Mouse (Mus musculus) G1E (cell line): ENCODE measurements around the gene Ptpn3. TPM values are rescaled to one million over a fixed set of nuclear protein-coding genes. Genes with fewer than 3 reads are reported as not detected.

Source experiments
- ATAC-seq: 2 replicates; pipeline ENCODE4 v1.8.0; 2016; ENCODE audit warnings: mild to moderate bottlenecking; ENCODE audit not compliant: insufficient number of reproducible peaks, poor library complexity, low FRiP score, severe bottlenecking; ENCODE audit errors: extremely low read depth
- DNase-seq: peaks from one replicate; pipeline ENCODE4 v3.0.0; 2012; ENCODE audit warnings: low spot score
- H3K27me3 ChIP-seq: 2 replicates; pipeline ENCODE4 v1.6.1; 2012; ENCODE audit warnings: mild to moderate bottlenecking, low read length, inconsistent platforms; ENCODE audit not compliant: insufficient read depth
- H3K36me3 ChIP-seq: replicated peaks from 2 replicates; pipeline ENCODE3; 2012; ENCODE audit warnings: mild to moderate bottlenecking, inconsistent platforms
- H3K4me1 ChIP-seq: 2 replicates; pipeline ENCODE4 v1.6.1; 2012; ENCODE audit warnings: low read depth, low read length, inconsistent platforms, mixed read lengths; ENCODE audit not compliant: insufficient read depth
- H3K4me3 ChIP-seq: 2 replicates; pipeline ENCODE4 v1.5.1; 2012; ENCODE audit warnings: low read depth, mild to moderate bottlenecking, inconsistent platforms, low read length, moderate library complexity, mixed read lengths
- H3K9me3 ChIP-seq: replicated peaks from 2 replicates; pipeline ENCODE4 v1.6.1; 2012; ENCODE audit warnings: inconsistent platforms
- CTCF ChIP-seq: IDR thresholded peaks from 2 replicates; pipeline ENCODE4 v1.5.1; 2012; ENCODE audit warnings: low read depth, low read length, inconsistent platforms, mixed read lengths
- GATA1 ChIP-seq: IDR thresholded peaks from 2 replicates; pipeline ENCODE4 v1.6.1; 2012; ENCODE audit warnings: borderline replicate concordance, low read length, inconsistent platforms, mixed read lengths
- GATA2 ChIP-seq: IDR thresholded peaks from 2 replicates; pipeline ENCODE4 v1.6.1; 2012; ENCODE audit warnings: low read depth, low read length, inconsistent platforms, borderline replicate concordance
- POLR2AphosphoS5 ChIP-seq: IDR thresholded peaks from 2 replicates; pipeline ENCODE4 v1.6.1; 2012; ENCODE audit warnings: low read depth, low read length, inconsistent platforms; ENCODE audit not compliant: insufficient replicate concordance
- TAL1 ChIP-seq: conservative IDR thresholded peaks from 2 replicates; pipeline ENCODE4 v1.6.1; 2012; ENCODE audit warnings: low read depth, low read length, inconsistent platforms, mixed read lengths
- polyA plus RNA-seq: library from polyadenylated mRNA; stranded (reverse); fragments of >175 nt; gene quantifications from 2 replicates; pipeline ENCODE4 v1.2.3, GENCODE M21; 2012
- total RNA-seq, 2 experiments: library from RNA; stranded (forward) in 1 of 2; stranded (reverse) in 1 of 2; fragments of 200-1000 nt in 1 of 2; fragments of >200 nt in 1 of 2; fragmentation: Nextera tagmentation in 1 of 2; gene quantifications; 2 replicates each; pipeline ENCODE4 v1.2.3; 2014 to 2017

Ptpn3 gene
- total and polyA plus RNA-seq, 3 experiments = under 0.01 TPM; not detected in 2

DNA sequence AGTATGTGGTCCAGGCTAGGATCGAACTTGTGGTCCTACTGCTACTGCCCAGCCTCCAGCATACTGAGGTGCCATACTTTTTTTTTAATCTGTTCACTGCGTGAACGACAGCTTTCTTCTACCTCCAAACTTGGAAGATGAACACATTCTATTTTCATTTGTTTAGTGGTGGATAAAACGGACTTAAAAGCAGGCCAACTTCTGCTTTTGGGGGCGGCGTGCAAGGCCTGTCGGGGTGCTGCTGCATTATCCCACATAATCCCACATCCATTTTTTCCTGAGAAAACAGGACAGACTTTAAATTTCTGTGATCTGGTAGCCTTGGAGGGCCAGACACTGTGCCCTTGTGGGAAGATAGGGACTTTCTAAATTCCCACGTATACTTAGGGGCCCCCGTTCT lies 83.9 kb downstream of the Ptpn3 start:
- no peak for ATAC-seq
- no peak overlapping the region for H3K4me3 ChIP-seq
- TF ChIP-seq POLR2AphosphoS5 = no peak
- TF ChIP-seq GATA2 = no peak
- no peak for TF ChIP-seq TAL1
- no peak for TF ChIP-seq GATA1
- TF ChIP-seq CTCF = no peak
- no peak for DNase-seq
- no peaks in the 10 kb centered on the region for H3K36me3 ChIP-seq
- H3K4me1 ChIP-seq = no peaks in the 10 kb centered on the region
- H3K9me3 ChIP-seq = peaks cover 84% of the 10 kb centered on the region
- no peaks in the 10 kb centered on the region for H3K27me3 ChIP-seq

DNA sequence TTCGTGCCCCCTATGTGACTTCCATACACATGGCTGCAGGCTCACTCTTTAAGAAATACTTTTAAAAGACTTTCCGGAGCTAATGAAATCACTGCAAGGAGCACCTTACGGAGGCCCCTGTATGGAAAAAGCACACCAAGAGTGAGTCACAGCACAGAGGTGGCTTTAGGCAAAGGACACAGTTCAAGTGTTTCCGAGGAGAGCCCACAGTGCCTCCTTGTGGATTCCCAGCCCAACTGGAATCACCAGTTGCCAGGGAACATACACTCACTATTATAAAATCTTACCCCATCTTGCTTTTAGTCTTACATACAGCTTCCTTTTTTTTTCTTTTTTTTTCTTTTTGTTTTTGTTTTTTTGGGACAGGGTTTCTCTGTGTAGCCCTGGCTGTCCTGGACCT lies 85.1 kb downstream of the Ptpn3 start:
- Histone ChIP-seq H3K36me3 (no peaks in the 10 kb centered on the region), H3K4me1 (no peaks in the 10 kb centered on the region), H3K4me3 (no peak overlapping the region), H3K27me3 (no peaks in the 10 kb centered on the region), H3K9me3 (peaks cover 83% of the 10 kb centered on the region)
- ATAC-seq = no peak
- no peak for DNase-seq
- no peak for TF ChIP-seq GATA2
- no peak for TF ChIP-seq POLR2AphosphoS5
- no peak for TF ChIP-seq CTCF
- TF ChIP-seq GATA1 = no peak
- TF ChIP-seq TAL1 = no peak

DNA sequence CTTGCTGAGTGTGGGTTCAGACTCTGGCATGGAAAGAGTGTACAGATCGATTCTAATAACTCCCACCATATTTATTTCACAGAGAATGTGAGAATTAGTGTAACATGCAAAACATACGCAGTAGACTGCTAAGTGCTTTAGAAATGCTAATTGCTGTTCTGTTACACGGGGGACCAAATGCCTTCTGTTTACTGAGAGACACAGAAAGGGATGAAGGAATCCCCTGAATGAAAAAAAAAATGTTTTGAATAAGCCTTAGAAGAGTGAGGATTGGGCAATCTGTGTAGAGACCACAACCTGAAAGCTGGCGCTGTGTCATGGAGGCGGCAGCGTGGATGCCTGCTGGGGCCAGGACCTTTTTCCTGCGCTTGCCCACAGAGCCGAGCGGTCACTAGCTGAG lies 86.8 kb downstream of the Ptpn3 start:
- DNase-seq = no peak
- Histone ChIP-seq H3K4me1 (no peaks in the 10 kb centered on the region), H3K36me3 (no peaks in the 10 kb centered on the region), H3K9me3 (peaks cover 73% of the 10 kb centered on the region), H3K27me3 (no peaks in the 10 kb centered on the region), H3K4me3 (no peak overlapping the region)
- no peak for ATAC-seq
- TF ChIP-seq POLR2AphosphoS5 (no peak), GATA2 (no peak), CTCF (no peak), GATA1 (no peak), TAL1 (no peak)

GRCm38 (mm10) chr4:57214114-57214513 lies 87.5 kb downstream of the Ptpn3 start:
- H3K27me3 ChIP-seq = no peaks in the 10 kb centered on the region
- no peaks in the 10 kb centered on the region for H3K36me3 ChIP-seq
- DNase-seq (no peak), ATAC-seq (no peak)
- H3K4me3 ChIP-seq = no peak overlapping the region
- peaks cover 75% of the 10 kb centered on the region for H3K9me3 ChIP-seq
- TF ChIP-seq GATA1 = no peak
- no peaks in the 10 kb centered on the region for H3K4me1 ChIP-seq

- peaks cover 62% of the 10 kb centered on the region for H3K9me3 ChIP-seq
- ATAC-seq (no peak), DNase-seq (no peak)
- H3K4me3 ChIP-seq = no peak overlapping the region
- no peaks in the 10 kb centered on the region for H3K27me3 ChIP-seq
- no peaks in the 10 kb centered on the region for H3K4me1 ChIP-seq
- no peaks in the 10 kb centered on the region for H3K36me3 ChIP-seq
- TF ChIP-seq GATA1 (no peak), POLR2AphosphoS5 (no peak), GATA2 (no peak), CTCF (no peak), TAL1 (no peak)
These were observed 89.9 kb downstream of the Ptpn3 start for GRCm38 (mm10) chr4:57211706-57212105.

GRCm38 (mm10) chr4:57205908-57206307 lies 95.7 kb downstream of the Ptpn3 start:
- Histone ChIP-seq H3K9me3 (peaks cover 52% of the 10 kb centered on the region), H3K36me3 (no peaks in the 10 kb centered on the region), H3K4me3 (no peak overlapping the region), H3K27me3 (no peaks in the 10 kb centered on the region), H3K4me1 (no peaks in the 10 kb centered on the region)
- TF ChIP-seq POLR2AphosphoS5 = no peak
- TF ChIP-seq GATA2 = no peak
- TF ChIP-seq TAL1 = no peak
- TF ChIP-seq GATA1 = no peak
- TF ChIP-seq CTCF = no peak
- ATAC-seq (no peak), DNase-seq (no peak)

GRCm38 (mm10) chr4:57204780-57205179 lies 96.9 kb downstream of the Ptpn3 start:
- DNase-seq (no peak), ATAC-seq (no peak)
- TF ChIP-seq CTCF (no peak), POLR2AphosphoS5 (no peak), TAL1 (no peak), GATA2 (no peak), GATA1 (no peak)
- Histone ChIP-seq H3K27me3 (no peaks in the 10 kb centered on the region), H3K36me3 (no peaks in the 10 kb centered on the region), H3K4me3 (no peak overlapping the region), H3K4me1 (no peaks in the 10 kb centered on the region), H3K9me3 (peaks cover 63% of the 10 kb centered on the region)
